Comparison of ENCODE assay signal across 19 mouse cellular contexts in genomic region chr17:28465968-28466367, GRCm38 (mm10). TPM values are rescaled to one million over a fixed set of nuclear protein-coding genes. Genes with fewer than 3 reads are reported as not detected.
DNase-seq lines count a peak whose midpoint lies in the region; ATAC-seq and TF ChIP-seq lines count a peak whose summit lies in the region.
"Had no signal": no experiment of that assay in that cellular context is flagged by ENCODE, and none has a peak within 500 bp of the region (broad histone marks: within the 10 kb centered on the region; RNA-seq: fewer than 3 reads in every experiment).

No protein-coding gene starts in this region.

- 0 out of 2 replicates have a peak overlapping the region, but pooled peaks have one; percentile 23 for H3K27ac ChIP-seq in lung, postnatal 0 days (ENCODE audit: low read length)

- H3K9ac ChIP-seq in lung, postnatal 0 days (replicated peaks; ENCODE audit: low read depth) = no peak overlapping the region

- no peaks in the 10 kb centered on the region; the same call in 1 of the 2 replicates for H3K4me1 ChIP-seq in lung, postnatal 0 days (ENCODE audit: insufficient read depth, low read depth, low read length)
- H3K4me1 ChIP-seq in lung, adult 2 months (ENCODE audit: control insufficient read depth, insufficient read depth, low read length) = no peaks in the 10 kb centered on the region; the same call in none of the 2 replicates

- WGBS in lung, postnatal 0 days = 49% methylated on average over 4 of the region's 4 CpGs
- WGBS in lung, adult 2 months = 73% methylated on average over 4 of the region's 4 CpGs

- H3K4me2 ChIP-seq in lung, postnatal 0 days (replicated peaks; ENCODE audit: low read depth, low read length) = no peak overlapping the region

- no peak for TF ChIP-seq CTCF in lung, postnatal 0 days (IDR thresholded peaks at IDR 0.05)
- TF ChIP-seq CTCF in lung, adult 2 months (IDR thresholded peaks at IDR 0.05; ENCODE audit: insufficient read depth, low read length) = no peak

- H3K27me3 ChIP-seq in lung, postnatal 0 days (replicated peaks; ENCODE audit: insufficient read depth, low read length) = no peaks in the 10 kb centered on the region
- H3K27me3 ChIP-seq: CH12.LX, Patski had no signal

- DNase-seq in lung, postnatal 0 days (ENCODE audit: low spot score) = peak; percentile 56
- no peak for DNase-seq in lung, adult 2 months
- DNase-seq in lung, postnatal 36 days = peak; percentile 58
- DNase-seq in lung, postnatal 4 days = no peak
- DNase-seq: adrenal gland, adult 2 months; adrenal gland, adult 8-10 months; adrenal gland, postnatal 10 days; adrenal gland, postnatal 14 days; adrenal gland, postnatal 25 days; adrenal gland, postnatal 36 days; B cell, adult 2 months; cerebellum, adult 11 months; cerebellum, adult 11-12 months; cerebellum, adult 18-20 months had no signal

- TF ChIP-seq EP300 in lung, postnatal 0 days (IDR thresholded peaks at IDR 0.05) = peak; percentile 73; the same call in 1 of the 2 replicates

- H3K4me3 ChIP-seq in lung, postnatal 0 days (ENCODE audit: low read depth, low read length) = no peak overlapping the region
- no peak overlapping the region for H3K4me3 ChIP-seq in lung, adult 2 months (replicated peaks; ENCODE audit: extremely low read depth, low read depth, low read length)

- H3K9me3 ChIP-seq in lung, postnatal 0 days (ENCODE audit: low read length) = no peaks in the 10 kb centered on the region
- H3K9me3 ChIP-seq: G1E had no signal

- no peaks in the 10 kb centered on the region for H3K36me3 ChIP-seq in lung, postnatal 0 days (ENCODE audit: insufficient read depth, low read length)

- peak; percentile 50 for ATAC-seq in lung, postnatal 0 days
- ATAC-seq: activated CD4-positive, CD25-positive, alpha-beta regulatory T cell, adult 4 months; CD4-positive, CD25-positive, alpha-beta regulatory T cell, adult 4 months; Patski had no signal

- TF ChIP-seq POLR2A in lung, adult 2 months (IDR thresholded peaks at IDR 0.05; ENCODE audit: borderline replicate concordance, extremely low read depth, low read depth, low read length) = no peak

RNA-seq across cellular contexts. Expression of gene Fkbp5, which starts 51.4 kb away (rescaled TPM):
- polyA plus RNA-seq in lung, postnatal 0 days (2015; fragmentation: Nextera tagmentation; extraction: Ambion mirVana) = 15.8 and 26.9 TPM in 2 replicates
- polyA plus RNA-seq in lung, adult 2 months (2012; rRNA removed) = 8.8 and 14.8 TPM in 2 replicates

Comparison
In these comparisons a context has a peak if more than half of its experiments do, and no peak if none do; other contexts are left out.
1. DNase-seq: peak in lung, postnatal 0 days (single experiment) and lung, postnatal 36 days (single experiment); none in lung, adult 2 months (single experiment) and lung, postnatal 4 days (0 of 2).